Mouse (Mus musculus): ENCODE results near the gene Tac2.

The Tac2 gene

DNA sequence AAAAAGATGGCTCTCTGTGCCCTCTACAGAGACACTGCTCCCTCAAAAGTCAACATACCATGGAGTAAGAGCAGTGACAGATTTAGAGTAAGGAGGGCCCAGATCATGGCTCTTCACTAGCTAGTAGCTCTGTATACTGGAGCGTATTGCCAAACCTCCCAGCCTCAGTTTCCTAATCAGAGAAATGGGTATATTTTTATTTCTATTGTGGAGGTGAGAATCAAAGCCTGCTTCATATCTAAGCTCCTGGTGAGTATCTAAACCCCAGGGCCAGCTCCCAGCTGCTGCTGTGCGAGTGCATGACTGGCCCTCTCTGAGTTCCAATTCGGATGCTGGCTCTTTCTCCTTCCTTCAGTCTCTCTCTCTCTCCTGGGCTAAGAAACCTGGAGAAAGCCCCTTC, at the start of gene Tac2:
Gene Tac2, plus strand, starts transcription at position 301 of the 400 bp plus-strand sequence.
- no peak for DNase-seq (ENCODE audit: low read depth in 2 of 2, low spot score in 2 of 2)

DNA sequence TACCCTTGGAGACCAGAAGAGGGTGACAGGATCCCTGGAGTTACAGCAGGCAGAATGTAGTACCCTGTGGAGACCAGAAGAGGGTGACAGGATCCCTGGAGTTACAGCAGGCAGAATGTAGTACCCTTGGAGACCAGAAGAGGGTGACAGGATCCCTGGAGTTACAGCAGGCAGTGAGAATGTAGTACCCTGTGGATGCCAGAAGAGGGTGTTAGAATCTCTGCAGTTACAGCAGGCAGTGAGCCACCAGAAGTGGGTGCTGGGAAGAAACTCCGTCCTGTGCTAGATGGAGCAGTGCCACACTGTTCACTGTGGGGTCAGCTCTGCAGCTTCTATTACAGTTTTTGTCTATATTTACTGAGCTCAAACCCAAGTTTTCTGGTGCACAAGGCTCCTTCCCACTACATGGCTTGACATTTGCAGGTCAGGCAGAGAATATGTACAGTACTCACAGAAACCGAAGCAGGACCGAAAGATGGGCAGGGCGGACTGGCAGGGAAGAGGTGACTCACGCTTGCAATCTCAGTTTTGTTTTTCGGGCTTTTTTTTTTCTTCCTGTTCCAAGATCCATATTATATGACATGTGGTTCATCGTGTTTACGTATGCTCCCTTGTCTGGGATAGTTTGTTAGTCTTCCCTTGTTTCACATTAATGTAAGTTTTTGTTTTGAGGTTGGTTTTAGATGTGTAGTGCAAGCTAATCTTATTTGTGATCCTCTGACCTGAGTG, 49.3 kb upstream of the Tac2 start:
- DNase-seq (ENCODE audit: low read depth in 2 of 2, low spot score in 2 of 2): peak; percentile 79 to 82

DNA sequence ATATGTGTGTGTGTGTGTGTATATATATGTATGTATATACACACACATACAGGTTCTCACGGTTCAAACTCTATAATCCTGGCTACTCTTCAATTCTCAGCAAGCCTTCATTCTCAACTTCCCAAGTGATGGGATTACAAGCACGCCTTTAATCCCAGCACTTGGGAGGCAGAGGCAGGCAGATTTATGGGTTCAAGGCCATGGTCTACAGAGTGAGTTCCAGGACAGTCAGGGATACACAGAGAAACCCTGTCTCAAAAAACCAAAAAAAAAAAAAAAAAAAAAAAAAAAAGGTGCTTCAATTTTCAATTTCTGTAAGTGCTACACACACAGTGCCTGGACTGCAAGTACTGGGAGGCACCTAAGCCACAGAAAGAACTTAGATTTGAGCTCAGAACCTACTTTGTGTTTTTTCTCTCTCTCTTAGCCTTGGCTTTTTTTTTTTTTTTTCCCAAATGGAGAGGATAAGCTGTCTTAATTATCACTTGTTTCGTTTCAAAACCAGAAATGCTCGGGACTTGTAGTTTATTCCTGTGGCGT, 48.3 kb upstream of the Tac2 start:
- no peak for DNase-seq (ENCODE audit: low read depth in 2 of 2, low spot score in 2 of 2)

DNA sequence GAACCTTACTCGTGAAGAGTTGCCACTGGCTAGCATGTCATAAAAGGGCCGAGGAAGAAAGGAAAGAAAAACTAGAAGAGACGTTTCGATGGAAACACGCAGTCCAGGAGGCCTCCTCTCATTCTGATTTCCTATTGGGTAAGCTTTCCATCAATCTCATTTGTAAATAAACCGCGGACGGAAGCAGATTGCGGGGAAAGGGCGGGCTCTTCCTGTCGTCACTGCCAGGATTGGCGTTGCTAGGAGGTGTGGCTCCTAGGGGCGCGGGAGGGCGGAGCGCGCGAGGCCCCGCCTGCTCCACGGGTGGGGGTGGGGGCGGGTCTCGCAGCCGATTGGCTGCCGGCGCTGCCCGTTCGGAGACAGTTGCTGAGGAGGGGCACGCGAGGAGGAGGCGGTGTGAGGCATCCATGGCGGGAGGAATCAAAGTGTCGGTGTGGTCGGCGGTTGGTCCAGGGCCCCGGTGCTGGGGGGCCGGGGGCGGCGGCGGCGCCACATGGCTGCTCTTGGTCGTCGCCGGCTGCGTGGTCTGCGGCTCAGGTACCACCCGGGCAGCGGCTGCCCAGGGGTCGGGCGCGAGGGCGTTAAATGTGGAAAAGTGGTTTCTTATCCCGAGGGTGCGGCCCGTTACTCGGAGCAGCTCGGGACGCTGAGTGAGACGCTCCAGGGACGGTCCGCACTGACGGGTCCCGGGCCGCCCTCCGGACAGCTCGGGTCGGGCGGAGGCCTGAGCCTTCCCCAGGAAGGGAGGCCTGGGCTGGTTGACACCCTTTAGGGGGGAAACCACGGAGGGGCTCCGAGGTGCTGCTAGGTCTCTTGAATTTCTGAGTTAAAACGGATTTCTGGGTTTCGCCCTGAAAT, 47.4 kb upstream of the Tac2 start:
- peak; percentile 83 to 86 for DNase-seq (ENCODE audit: low read depth in 2 of 2, low spot score in 2 of 2)

DNA sequence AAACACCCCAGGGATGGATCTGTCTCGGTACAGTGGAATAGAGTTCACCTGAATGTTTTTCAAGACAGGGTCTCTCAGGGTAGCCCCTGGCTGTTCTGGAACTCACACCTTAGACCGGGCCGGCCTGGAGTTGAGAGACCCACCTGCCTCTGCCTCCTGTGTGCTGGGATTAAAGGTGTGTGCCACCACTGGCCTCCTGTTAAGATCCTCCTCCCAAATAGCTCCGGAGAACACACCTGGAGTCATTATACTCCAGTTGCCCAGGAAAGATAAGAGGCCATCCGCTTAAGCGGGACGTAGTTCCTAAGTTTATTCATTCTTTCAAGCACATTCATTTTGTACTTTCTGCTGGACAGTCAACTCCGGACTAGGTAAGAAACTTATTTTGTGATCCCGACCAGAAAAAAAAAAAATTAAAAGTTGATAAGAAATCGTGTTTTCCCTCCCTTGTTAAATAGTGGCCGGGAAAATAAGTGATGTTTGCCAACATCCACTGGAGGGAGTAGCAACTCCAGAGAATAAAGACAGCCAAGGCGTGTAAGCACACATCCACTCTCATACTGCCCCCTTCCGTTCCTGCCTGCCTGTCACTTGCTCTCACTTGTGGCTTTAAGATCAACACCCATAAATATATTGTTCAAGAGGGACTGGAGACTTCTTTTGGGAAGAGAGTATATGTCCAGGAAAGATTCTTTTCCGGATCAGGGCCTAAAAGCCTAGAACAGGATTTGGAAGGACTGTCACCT, 46.5 kb upstream of the Tac2 start:
- peak; percentile 57 to 75 for DNase-seq (ENCODE audit: low read depth in 2 of 2, low spot score in 2 of 2)

DNA sequence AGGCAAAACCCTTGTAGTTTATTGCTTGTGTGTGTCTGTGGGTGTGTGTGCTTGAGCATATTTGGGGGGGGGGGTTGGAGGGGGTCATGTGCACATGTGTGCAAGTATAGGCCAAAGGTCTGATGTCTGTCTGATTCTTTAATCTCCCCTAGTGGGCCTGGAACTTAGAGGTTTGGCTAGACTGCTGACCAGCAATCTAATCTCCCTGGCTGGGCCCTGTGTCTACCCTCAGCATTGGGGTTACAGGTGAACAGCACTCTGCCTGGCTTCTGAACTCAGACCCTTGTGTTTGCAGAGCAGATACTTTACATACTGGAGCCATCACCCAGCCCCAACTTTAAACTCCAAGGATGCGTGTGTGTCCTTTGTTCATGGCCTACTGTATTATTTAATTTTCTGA, 45.1 kb upstream of the Tac2 start:
- no peak for DNase-seq (ENCODE audit: low read depth in 2 of 2, low spot score in 2 of 2)

DNA sequence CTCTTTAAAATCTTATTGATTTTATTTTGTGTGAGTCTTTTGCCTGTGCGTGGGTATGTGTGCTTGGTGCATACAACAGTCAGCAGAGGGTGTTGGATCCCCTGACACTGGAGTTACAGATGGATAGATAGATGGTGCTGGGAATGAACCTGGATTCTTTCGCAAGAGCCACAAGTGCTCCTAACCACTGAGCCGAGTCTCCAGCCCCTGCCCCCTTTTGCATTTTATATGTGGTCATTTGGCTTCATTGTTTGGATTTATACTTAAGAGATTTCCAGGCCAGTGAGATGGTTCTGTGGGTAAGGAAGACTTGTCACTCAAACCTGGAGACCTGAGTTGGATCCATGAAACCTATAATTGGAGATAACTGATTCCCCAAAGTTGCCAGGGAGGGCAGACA, 44.4 kb upstream of the Tac2 start:
- no peak for DNase-seq (ENCODE audit: low read depth in 2 of 2, low spot score in 2 of 2)

DNA sequence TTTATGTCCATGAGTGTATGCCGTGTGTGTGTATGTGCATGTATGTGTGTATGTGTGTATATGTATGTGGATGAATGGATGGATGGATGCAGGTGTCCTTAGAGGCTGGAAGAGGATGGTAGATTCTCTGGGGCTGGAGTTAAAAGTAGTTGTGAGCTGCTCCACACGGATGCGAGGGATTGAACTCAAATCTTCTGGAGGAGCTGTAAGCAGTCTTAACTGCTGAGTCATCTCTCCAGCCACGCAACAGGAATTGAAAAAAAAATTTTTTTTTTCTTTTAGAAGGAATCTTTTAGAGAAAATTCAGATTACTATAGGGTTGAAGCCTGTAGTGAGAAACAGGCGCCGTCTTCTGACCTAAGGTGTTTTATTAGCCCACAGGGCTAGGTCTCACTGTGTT, 41.4 kb upstream of the Tac2 start:
- DNase-seq (ENCODE audit: low read depth in 2 of 2, low spot score in 2 of 2): no peak

DNA sequence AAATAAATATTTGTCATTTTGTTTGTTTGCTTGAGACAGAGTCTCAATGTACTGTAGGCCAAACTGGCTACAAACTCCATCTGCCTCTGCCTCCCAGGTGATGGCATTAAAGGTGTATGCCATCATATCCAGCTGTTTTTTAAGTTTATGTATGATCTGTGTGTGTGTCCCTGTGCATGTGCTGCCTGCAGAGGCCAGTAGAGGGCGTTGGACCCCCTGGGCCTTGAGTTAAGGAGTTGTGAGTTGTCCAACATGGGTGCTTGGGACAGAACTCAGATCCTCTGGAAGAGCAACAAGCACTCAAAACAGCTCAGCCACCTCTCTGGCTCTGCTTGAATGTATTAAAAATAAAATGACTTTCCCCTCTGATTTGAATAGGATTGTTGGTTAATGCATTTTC, 33.2 kb upstream of the Tac2 start:
- no peak for DNase-seq (ENCODE audit: low read depth in 2 of 2, low spot score in 2 of 2)

DNA sequence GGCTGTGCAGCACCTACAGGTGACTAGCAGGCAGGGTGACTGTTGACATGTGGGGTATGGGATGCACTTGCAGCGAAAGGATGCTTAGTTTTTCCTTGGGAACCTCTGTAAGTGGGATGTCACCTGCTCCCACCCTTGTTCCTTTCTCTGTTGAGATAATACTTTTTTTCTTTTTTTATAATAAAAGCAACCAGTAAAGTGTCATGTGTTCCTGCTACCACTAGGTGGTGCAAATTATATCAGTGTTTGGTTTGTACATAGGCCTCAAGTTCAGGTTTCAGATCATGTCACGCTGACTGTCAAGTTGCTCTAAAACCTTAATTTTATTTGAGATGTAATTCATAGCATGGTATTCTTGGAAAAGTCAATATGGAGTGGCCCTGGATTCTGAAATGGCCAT, 29.6 kb upstream of the Tac2 start:
- peak in 1 of 2 experiments; percentile 9 for DNase-seq (ENCODE audit: low read depth in 2 of 2, low spot score in 2 of 2)

DNA sequence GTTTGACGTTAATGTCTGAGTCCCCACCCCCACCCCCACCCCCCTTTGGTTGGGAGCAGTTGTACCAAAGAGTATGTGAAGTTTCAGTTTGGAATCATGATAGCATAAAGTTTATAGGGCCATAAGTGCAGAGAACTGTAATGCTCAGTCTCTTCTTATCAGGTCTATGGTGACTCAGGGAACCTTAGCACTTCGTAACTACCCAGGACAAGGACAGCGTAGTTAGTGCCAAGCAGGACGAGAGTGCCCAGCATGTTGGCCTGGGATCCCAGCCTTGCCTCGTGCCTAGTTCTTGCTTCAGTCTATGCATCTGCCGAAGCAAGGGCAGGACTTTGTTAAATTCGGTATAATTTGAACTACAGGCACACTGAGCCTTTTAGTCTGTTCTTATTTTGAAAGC, 28.5 kb upstream of the Tac2 start:
- DNase-seq (ENCODE audit: low read depth in 2 of 2, low spot score in 2 of 2): no peak

DNA sequence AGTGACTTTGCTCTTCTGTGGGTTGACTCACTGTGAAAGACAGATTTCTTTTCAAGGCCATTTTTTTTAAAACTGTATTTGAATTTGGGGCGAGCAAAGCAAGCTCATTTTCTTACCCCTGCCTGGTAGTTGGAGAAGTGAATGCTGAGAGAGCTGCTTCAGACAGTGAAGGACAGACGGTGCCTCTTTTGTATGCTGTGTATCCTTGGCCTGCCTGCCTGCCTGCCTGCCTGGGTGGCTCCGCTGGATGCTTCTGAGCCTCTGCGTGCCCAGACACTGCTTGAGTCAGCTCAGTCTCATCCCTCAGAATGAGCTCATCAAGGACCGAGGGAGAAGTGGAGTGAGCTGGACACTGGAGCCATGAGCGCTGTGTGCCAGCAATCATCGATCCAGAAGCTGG, 25.3 kb upstream of the Tac2 start:
- no peak for DNase-seq (ENCODE audit: low read depth in 2 of 2, low spot score in 2 of 2)

DNA sequence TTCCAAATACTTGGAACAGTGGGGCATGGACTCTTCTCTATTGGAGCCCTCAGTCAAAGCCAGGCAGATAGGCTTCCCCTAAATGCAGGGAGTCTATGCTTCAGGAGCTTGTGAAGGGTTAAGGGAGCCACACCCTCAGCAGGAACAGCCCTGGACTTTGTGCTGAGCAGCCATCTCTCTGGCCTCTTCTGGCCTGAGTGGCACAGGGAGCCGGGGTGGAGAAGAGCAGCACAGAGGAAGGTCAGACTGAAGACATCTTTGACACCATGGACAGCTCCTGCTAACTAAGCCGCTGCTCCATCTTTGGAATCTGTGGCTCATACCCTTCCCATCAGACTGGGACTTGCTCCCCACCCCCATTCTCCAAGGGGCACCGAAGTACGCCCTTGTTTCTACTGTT, 21.0 kb upstream of the Tac2 start:
- no peak for DNase-seq (ENCODE audit: low read depth in 2 of 2, low spot score in 2 of 2)

DNA sequence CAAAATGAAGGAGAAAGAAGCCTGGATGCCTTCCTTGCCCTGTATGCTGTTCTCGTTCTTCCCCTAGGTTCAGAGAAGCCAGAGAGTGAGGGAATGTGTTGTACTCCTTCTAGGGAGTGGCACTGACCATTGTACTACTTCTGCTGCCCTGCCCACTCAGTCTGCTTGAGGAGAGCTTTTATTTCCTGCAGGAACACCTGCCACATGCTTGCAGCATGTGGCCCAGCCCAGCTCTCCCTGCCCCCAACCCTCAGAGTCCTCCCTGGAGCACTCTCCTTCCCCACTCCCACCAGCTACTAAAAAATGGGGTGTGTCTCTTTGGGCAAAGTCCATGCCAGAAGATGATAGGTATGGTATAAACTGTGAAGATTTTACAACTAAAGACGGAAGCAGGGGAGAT, 20.0 kb upstream of the Tac2 start:
- no peak for DNase-seq (ENCODE audit: low read depth in 2 of 2, low spot score in 2 of 2)

DNA sequence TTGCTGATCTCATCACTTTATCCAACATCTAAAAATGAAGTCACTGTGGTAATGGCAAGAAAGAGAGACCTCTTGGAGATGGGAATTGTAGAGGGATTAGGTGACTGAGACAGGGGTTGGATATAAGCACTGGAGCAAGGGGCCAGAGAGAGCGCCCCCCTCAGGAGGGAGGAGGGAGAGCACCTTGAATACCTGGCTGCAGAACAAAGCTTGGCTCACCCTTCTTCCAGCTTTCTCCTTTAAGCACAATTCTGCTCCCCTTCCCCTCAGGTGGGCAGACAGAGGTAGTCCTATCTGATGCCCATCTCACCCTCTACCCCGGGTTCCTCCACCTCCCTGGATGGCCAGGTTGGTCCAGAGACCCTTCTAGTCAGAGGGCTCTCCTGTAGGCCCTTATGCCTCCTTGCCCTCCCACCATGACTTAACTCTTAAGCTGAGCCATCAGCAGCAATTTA, 19.5 kb upstream of the Tac2 start, which contains the start of gene Myo1a:
Gene Myo1a, plus strand, starts transcription at position 405 of the 455 bp plus-strand sequence.
- DNase-seq (ENCODE audit: low read depth in 2 of 2, low spot score in 2 of 2): no peak

DNA sequence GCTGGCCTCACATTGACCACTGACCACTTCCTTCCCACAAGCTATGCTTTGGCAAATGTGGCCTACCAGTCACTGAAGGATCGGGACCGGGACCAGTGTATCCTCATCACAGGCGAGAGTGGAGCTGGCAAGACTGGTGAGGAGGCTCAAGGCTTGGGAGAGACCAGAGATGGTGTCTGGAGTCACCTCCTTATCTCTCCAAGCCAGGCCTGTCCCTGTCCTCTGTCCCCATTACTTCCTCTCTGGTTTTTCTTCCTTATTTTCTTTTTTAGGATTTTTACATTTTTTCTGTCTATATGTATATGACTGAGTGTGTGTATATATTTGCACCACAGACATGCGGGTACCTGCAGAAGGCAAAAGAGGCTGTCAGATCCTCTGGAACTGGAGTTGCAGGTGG, 18.5 kb upstream of the Tac2 start:
- no peak for DNase-seq (ENCODE audit: low read depth in 2 of 2, low spot score in 2 of 2)

DNA sequence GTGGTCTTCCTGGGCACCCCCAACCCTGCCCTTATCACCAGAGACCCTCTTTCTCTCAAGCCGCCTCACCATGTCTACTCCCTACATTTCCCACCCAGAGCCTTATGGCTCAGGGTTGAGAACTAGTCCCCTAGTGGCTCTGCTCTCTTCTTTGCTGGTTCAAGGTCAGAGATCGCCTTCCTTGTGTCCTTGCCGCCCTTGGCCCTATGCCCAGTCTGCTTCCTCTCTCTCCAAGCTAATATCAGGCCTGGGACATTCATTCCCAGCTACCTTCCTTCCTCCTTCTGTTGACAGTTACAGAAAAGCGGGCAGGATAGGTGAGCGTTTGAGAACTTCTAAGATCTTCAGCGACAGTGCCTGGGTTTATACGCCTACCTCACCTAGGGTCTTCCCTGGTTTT, 16.6 kb upstream of the Tac2 start:
- DNase-seq (ENCODE audit: low read depth in 2 of 2, low spot score in 2 of 2): no peak

DNA sequence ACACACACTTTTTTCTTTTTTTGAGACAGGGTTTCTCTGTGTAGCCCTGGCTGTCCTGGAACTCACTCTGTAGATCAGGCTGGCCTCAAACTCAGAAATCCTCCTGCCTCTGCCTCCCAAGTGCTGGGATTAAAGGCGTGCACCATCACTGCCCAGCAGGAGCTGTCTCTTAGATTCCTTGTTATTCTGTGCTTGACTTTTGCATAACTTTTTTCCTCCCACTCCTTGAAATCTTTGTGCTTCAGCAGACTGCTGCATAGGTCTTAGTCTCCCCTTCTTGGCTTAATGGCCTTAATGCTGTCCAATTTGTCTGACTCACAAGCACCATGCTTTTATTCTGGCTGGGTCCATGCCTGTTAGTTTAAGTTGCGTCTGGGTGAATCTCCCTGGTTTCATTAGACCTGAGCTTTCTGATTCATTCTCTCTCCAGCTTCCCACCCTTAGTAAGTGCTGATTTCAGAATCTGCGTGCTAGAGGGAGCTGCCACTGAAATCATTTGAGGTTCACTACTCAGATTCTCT, 15.4 kb upstream of the Tac2 start:
- no peak for DNase-seq (ENCODE audit: low read depth in 2 of 2, low spot score in 2 of 2)

DNA sequence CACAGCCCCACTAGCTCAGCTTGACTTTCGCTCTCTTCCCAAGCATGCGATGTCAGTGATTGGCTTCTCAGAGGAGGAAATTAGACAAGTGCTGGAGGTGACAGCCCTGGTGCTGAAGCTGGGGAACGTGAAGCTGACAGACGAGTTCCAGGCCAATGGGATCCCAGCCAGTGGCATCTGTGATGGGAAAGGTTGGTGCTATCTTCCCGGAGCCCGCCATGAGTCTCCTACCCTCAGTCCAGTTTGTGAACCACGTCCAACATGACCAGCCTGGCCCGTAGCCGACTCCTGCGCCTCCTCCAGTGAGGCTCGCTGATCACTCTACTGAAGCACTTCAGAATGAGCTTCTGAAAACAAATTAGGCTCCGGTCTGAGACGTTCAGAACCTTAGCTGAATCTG, 13.9 kb upstream of the Tac2 start:
- DNase-seq (ENCODE audit: low read depth in 2 of 2, low spot score in 2 of 2): no peak

DNA sequence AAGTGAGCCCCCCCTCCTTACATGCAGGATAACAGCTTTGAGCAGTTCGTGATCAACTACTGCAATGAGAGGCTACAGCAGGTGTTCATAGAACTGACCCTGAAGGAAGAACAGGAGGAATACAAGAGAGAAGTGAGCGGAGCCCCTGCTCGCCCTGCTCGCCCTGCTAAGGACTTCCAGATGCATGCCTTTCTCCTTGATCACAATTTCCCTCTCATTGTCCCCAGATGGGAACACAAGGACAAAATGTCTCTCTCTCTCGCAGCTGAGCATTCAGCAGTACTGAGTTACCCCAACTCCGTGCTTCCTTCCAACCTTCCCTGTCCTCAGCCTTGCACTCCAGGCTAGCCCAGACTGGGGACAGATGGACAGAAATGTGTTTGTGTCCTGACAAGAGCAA, 11.5 kb upstream of the Tac2 start:
- DNase-seq (ENCODE audit: low read depth in 2 of 2, low spot score in 2 of 2): no peak

Measured in CD8-positive naive resting alpha-beta T cell, adult 2 months (primary cell).